Mouse (Mus musculus): ENCODE results near the gene Zfhx3.

The Zfhx3 gene

DNA sequence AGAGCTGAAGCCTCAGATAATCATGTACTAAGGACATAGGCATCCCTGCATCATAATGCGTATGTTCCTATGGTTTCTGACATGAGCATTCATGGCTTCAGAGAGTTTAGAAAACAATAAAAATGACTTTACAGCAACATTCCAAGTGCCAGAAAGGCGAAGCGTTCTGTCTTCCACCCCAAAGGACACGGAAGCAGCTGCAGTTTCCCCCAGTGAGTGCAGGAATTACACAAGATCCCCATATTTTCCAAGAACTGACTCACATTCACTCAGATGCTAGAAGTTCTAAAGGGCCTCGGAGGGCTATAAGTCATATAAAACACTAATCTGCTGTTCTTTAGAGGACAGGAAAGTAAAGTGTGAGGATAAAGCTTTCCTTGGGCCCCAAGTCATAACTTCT, 75.3 kb downstream of the Zfhx3 start:
- no peak for DNase-seq (ENCODE audit: low read depth, low spot score)

DNA sequence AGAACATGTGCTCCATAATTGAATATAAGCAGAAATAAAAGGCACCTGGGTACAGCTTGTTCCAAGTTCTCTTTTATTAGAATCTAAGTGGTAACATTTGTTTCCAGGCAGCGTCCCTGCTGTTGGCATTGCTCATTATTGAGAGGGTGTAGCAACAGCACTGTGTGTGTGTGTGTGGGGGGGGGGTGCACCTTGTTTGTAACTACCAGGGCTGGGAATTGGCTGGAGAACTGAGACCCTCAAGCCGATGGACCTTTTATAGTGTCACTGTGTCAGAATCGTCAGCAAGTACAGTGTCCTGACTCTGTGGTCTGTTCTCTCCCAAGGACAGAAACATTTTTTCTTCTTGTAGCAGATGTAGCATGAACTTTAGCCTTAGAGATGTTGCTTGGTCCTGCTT, 77.2 kb downstream of the Zfhx3 start:
- DNase-seq (ENCODE audit: low read depth, low spot score) = no peak

DNA sequence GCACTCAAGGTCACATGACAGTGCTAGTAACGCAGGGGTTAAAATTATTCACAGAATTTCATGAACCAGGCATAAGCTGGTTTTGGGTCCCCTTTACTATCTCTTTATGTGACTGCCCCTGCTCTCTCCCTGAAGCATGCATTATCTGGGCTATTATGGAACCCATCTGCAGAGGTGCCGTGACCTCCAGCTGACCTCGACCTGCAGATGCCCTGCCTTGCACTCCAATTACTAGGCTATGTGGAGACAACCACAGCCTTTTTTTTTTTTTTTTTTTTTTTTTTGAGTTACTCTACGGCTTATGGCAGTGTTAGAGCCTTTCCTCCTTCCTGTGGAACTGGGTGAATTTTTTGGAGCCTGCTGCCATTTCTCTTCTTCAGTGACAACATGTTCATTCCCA, 80.0 kb downstream of the Zfhx3 start:
- DNase-seq (ENCODE audit: low read depth, low spot score) = peak; percentile 18

DNA sequence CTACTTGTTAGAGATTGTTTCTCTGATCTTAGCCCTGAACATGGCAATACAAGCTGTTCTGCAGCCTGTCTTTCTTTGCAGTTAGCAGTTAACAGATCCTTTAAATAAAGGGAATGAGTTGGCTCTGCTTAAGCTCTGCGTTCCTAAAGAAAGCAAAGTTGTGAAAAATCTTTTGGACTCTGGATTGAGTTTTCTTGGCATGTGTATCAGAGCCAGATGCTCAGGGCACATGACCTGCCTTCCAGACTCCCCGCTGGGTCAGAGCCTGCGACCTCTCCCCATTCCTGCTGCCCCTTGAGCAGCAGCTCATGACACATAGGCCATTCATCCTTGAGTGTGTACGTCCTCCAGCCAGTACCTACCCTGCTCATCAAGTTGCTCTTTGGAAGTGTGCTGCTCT, 81.9 kb downstream of the Zfhx3 start:
- no peak for DNase-seq (ENCODE audit: low read depth, low spot score)

DNA sequence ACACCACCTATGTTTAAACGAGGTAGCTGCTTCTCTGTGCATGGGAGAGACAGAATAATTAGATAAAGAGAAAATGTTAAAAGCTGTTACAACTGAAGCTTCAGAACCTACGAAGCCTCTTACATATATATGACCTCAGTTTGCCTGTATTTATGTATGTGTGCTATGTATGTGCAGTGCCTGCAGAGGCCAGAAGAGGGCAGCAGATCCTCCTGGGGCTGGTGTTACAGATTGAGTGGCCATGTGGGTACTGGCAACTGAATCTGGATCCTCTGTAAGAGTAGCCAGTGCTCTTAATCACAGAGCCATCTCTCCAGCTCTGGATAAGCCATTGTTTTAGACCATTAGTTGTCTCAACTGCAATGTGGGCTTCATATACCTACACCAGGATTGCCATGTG, 82.8 kb downstream of the Zfhx3 start:
- peak; percentile 64 for DNase-seq (ENCODE audit: low read depth, low spot score)

DNA sequence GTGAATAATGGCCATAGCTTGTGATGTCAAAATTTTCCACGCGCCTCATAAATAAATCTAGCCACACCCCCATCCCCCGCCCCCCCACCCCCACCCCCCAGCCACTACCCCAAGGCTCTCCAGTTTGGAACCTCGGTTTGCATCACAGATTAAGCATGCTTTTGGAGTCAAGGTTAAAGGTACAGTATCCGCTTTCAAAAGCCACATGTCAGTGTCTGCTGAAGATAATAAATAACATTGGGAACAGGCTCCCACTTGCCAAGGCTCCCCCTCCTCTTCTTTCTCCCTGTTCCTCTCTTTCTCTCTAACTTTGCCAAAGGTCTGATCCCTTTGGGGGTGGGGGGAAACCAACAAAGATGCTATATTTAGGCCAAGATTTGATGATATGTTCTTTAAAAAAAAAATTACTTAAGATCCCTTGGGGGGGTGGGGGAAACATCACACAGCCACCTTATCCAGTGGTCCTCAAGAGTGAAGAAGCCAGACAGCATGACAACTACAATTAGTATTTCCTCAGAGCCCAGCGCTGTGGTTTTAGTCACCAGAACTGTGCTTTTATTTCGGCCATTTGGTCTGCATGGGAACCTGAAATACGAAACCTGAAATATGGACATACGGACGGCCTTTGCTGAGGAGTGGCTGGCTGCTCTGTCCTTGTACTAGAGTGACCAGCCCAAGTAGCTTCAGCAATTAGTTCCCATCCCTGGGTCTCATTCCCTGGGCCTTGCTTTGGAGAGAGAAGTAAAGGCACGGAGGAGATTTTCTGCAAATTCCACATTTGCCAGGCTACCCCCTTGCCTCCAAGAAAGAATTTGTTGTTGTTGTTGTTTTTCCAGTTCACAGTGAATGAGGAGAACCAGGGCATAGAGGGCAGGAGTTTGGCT, 84.4 kb downstream of the Zfhx3 start:
- no peak for DNase-seq (ENCODE audit: low read depth, low spot score)

DNA sequence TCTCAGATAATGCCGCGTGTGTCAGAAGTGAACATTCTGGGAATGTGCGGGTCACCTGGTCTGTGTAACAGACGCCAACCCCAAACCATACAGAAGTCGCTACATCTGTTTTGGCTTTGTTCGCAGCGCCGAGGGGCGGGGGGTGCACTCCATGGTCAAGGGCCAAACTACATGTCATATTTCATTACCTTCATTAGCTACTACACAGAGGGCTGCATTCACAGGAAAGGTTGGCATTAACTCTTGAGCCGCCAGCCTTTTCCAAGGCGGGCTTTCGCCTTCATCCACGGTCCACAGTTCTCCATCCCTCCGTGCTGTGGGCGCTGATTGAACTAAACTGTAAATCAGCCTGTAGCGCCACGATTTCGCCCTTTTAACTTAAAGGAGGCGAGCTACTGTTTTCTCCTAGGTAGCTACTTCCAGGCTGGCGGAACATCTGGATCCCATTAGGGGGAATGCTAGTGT, 85.1 kb downstream of the Zfhx3 start:
- DNase-seq (ENCODE audit: low read depth, low spot score) = peak; percentile 11

DNA sequence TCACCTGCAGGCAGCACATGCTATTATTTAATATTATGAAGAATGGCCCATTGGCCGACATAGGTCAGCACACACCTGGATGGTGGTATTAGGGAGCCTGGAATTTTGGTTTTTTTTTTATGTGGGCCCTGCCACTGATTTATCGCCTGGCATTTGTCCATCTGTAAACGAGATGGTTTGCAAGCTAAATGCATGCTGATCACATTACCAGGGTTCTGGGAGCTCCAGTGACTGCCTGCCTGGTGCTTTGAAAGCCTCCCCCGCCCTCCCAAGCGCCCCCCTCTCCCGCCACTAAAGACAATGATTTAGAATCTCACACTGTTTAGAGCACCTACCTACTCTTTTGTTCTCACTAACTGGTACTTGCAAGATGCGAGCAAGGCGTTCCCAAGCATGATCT, 86.0 kb downstream of the Zfhx3 start:
- DNase-seq (ENCODE audit: low read depth, low spot score) = peak; percentile 20

DNA sequence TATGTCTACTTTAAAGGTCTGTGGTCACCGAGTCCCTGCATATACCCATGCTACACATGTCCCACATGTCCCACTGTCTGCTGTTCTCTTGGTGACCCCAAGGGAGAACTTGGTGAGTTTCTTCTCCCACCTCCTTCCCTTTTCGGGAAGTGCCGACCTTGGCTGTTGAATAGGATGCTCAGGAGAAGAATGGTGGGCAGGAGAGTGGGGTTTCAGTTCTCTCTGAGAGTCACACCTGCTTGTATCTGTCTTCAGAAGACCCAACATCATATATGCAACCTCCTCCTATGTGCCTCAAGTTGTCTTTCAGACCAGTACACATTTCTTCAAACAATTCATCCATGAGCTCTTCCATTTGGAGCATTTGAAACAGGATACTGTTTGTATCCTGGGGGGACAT, 88.7 kb downstream of the Zfhx3 start:
- no peak for DNase-seq (ENCODE audit: low read depth, low spot score)

DNA sequence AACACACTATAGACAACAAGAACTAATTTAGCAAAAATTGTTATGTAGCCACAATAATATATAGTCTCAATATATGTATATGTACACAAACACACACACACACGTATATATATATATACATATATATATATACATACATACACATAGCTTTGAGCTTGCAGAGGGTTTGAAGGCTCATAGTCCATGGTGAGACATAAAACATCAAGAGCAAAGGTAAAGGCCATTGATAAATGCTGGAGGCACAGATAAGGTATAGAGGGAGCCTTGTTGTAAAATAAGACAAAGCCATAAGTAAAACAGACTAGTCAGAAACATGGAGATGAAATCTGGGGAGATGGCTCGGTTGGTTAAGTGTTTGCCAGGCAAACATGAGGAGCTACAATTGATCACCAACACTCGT, 91.6 kb downstream of the Zfhx3 start:
- DNase-seq (ENCODE audit: low read depth, low spot score) = no peak

DNA sequence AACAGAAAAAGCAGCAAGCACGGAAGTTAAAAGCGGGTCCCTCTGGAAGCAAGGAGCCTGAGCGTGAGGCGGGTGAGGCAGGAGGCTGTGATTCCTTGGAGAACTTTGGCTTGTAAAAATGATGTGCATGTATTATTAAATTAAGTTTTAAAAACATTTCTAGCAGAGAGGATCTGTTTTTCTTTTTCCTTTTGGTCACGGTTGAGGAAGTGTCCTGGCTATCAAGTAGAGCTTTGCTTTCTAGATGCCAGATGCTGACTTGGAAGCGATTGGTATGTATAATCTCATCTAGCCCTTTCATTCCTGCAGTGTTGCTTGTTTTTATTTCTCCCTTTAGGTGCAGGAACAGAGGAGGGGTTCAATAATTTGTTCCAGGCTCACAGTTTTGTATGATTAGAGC, 92.3 kb downstream of the Zfhx3 start:
- DNase-seq (ENCODE audit: low read depth, low spot score) = no peak

DNA sequence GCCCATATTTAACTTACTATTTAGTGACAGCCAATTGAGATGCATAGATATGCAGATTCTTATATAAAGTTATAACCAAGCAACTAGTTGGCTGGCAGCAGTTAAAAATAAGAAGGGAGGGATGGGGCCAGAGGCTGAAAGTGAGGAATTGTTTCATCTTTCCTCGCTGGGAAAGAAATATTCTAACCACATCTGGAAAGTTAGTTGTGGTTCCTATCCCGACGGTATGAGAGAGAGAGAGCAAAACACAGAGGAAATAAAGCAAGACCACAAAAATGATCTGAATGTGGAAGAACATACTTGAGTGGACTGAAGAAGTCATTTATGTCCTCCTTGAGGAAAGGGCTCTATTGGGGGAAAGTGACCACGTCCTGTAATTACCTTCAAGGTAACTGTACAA, 101.2 kb downstream of the Zfhx3 start:
- no peak for DNase-seq (ENCODE audit: low read depth, low spot score)

DNA sequence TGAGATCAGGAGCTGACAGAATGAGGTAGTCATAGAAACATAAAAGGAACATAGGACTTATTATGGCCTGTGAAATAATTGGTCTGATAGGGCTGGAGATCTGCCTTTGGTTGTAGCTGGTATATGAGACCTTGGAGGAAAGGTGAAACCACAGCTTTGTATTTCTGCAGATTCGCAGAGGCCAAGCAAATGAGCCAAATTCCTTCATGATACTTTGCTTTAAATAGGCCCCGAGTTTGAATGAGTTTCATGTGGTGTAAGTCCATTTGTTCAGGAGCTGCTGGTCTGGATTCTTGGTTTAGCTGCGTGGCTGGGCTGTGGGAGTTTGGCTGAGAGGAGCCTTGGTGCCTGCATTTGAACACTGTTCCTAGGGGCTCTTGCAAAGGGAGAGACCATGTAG, 101.7 kb downstream of the Zfhx3 start:
- no peak for DNase-seq (ENCODE audit: low read depth, low spot score)

DNA sequence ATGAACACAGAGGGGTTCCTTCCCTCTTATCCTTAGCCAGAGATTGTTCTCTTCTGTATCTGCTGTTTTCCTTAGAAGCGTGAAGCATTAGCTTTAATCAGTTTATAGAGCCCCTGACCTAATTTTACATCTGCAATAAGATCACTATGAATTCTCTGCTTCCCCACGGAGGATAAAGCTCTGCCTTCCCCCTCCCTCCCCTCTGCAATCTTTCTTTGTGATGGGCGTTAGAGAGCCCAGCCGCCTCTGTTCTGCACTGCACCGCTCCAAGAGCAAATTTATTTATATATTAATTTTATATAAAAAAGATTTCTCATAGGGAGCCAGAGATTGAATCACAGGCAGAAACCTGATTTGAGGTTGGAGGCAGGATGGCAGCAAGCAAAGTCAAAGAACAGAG, 113.8 kb downstream of the Zfhx3 start:
- DNase-seq (ENCODE audit: low read depth, low spot score) = no peak

DNA sequence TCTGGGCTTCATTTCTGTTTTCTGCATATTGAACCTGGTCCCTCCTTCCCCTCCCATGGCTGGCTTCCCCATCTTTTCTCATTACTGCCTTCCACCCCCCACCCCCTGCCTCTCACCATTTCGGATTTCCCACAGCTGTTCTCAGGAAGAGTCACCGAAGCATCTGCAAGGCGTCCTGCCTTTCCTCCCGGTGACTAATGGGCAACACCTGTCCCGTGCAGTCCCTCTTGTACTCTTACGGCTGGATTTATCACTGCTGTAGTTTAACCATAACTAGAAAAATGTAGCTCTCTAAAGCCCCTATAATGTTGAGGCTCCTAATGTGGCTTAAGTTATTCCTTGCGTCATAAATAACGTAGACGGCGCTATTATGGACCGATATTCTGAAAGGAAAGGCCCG, 119.5 kb downstream of the Zfhx3 start:
- no peak for DNase-seq (ENCODE audit: low read depth, low spot score)

DNA sequence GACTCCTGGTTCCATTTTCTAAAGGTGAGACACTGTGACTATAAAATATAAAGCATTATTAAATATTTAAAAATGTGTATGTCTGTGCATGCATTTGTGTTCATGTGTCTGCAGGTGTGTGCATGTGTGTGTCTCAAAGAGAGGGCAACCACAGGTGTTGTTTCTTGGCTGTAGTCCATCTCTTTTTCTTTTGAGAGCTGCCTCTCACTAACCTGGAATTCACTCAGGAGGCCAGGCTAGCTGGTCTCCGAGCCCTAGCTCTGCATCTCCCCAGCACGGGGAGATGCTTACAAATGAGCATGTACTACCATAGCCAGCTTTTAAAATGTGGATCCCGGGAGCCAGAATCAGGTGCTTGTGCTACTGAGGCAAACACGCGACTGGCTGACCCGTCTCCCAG, 124.7 kb downstream of the Zfhx3 start:
- DNase-seq (ENCODE audit: low read depth, low spot score) = no peak

DNA sequence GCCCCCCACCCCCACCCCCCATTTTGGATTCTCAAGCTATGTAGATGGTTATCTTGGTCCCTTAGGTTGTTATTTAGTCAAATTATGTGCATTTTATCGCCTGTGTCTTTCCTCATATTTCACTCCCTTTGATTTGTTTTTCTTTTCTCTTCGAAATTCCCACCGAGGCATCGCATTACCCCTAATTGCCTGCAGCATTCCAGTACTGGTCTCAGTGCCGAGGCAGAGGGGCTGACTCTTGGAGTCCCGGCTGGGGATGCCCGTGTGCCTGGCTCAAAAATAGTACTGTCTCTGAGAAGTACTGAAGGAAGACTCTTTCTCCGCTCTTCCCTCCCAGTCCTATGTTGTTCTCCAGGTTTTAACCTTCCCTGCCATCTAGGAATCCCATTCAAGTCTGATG, 125.8 kb downstream of the Zfhx3 start:
- no peak for DNase-seq (ENCODE audit: low read depth, low spot score)

DNA sequence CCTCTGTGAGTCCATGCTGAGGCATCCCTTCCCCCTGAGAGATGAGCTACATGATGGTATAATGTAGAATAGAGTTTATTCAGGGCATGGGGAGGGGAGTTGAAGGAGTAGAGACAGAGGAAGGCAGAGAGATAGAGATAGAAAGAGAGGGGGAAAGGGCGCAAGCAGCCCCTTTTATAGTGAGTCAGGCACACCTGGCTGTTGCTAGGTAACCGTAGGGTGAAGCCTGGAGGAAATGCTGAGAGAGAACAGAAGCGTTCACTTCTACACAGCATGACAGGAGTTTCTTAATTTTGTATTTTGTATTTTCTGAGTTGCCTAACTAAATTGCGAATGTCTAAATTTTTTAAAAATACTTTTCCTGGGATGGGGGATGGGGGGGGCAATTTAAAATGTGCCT, 128.0 kb downstream of the Zfhx3 start:
- DNase-seq (ENCODE audit: low read depth, low spot score) = no peak

DNA sequence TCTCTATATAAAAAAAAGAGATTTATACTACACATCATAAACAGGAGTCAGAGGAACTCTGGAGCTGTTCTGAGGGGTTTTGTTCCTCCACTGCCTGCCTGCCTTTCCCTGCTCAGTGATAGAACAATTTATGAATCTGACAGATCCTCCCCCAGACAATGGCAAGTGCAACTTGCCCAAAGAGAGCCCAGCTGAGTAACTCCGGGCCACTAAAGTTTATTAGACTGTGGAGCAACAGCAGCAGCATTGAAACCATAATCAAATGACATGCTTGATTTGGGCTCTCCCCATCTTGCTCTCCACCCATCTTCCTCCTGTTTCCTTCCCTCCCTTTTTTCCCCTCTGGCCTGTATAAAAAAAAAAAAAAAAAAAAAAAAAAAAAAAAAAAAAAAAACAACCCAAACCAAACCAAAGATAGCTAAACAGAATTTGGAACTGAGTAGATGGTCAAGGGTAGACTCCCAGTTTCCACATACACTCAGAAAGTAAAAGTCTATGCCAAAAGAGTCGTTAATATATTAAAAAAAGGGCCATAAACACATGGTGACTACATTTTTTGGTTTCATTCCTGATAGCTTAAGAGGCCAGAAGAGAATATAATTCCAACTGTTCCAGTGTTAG, 129.8 kb downstream of the Zfhx3 start:
- no peak for DNase-seq (ENCODE audit: low read depth, low spot score)

DNA sequence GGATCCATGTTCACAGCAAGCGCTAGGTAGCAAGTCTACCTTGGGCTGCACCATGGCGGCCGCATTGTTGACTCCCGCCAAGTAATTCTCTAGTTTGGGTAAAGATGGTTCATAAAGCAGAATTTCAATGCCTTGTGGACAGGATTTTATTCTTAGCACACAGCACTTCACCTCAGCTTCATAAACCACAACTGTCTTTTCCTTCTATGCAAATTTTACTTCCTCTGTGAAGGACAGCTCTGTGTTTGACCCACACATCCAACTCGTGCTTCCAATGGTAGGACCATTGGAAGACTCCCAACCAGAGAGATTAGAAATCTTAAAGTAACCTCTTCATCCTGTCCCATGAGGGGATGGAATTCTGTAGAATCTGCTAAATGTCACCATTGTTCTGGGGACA, 130.4 kb downstream of the Zfhx3 start:
- DNase-seq (ENCODE audit: low read depth, low spot score) = no peak

DNA sequence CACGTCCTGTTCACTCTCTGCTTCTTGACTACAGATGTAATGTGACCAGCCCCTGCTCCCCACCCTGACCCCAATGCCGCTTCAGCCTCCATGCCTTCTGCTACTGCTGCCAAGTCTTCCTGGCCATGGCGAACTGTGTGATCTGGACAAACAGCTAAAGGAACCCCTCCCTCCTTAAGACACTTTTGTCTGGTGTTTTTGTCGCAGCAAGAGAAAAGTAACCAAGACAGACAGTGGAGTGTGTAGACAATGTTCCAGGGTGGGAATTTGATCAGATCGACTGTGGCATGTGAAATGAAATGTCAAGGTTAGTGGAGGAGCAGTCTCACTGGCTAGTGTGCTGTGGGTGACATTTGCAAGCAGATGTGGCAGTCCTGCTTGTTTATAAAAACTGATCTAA, 132.7 kb downstream of the Zfhx3 start:
- DNase-seq (ENCODE audit: low read depth, low spot score) = no peak

DNA sequence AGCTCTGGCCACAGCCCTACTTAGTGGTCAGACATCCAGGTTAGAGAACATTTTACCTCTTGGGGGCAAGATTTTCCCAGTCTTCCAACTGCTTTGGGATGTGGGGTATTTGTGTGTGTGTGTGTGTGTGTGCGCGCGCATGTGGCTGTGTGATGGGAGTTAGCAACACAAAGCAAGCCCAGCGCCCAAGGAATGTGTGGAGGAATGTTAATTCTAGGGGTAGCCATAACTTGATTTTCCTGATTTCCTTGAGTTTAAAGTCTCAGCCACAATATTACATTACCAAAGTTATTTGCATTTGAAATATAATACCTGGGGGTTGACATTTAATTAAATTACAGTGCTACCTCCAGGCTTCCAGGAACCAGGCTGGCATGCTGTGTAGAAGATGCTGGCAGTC, 136.3 kb downstream of the Zfhx3 start:
- DNase-seq (ENCODE audit: low read depth, low spot score) = no peak

DNA sequence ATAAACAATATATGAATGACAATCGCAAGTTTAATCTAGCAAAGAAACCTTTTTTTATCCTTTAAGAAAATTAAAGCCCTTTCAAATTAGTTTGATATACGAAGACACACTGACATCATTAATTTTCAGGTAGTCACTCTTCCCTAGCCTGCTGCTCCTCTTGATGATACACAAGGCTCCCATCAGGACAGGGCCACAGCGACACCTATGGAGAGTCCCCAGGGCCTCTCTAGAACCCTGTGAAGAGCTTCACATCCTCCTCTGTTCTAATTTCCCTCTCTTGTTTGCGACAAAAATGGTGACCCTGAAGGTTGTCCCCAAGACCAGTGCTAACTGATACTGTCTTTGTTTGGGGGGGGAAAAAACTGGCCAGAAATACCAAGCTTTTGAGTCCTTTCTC, 144.5 kb downstream of the Zfhx3 start:
- peak; percentile 10 for DNase-seq (ENCODE audit: low read depth, low spot score)

Data from ES-CJ7 (cell line).